Mouse (Mus musculus): ENCODE data around the gene Ifna1.
"Not testable (repeated sequence)": the region's sequence is repeated elsewhere in the genome, so short reads cannot be mapped to it uniquely, and the experiment has no call there.

DNA sequence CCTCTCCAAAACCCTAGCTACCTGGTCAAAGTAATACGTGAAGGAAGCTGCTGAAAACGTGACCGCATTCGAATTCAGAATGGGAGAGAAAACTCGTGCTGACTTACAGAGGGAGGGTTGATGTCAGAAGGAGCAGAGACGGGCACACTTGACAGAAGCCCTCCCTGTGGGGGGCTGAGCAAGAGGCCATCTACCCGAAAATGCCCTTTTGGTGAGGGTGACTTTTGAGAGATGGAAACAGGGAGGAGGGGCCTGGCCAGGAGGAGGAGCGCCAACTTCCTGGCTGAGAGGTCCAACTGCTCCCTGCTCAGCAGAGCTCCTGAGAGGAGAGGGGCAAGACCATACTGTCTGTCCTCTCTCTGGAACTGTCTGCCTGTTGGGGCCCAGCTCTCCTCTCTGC lies 44.7 kb upstream of the Ifna1 start, which contains the start of gene Gm13288:
- not testable (repeated sequence) for TF ChIP-seq ZMIZ1 (IDR thresholded peaks at IDR 0.05; ENCODE audit: low read depth, low read length); POLR2A (IDR thresholded peaks at IDR 0.05; ENCODE audit: low read depth, low read length); CTCF (conservative IDR thresholded peaks at IDR 0.05 in 1 of 2, IDR thresholded peaks at IDR 0.05 in 1 of 2; ENCODE audit: low read depth in 2 of 2, low read length in 2 of 2); ZNF384 (IDR thresholded peaks at IDR 0.05; ENCODE audit: low read depth, low read length); E2F4 (IDR thresholded peaks at IDR 0.05; ENCODE audit: insufficient replicate concordance, low read depth, low read length); EP300 (IDR thresholded peaks at IDR 0.05; ENCODE audit: low read length); POLR2AphosphoS2 (IDR thresholded peaks at IDR 0.05; ENCODE audit: low read depth, low read length); CHD1 (IDR thresholded peaks at IDR 0.05; ENCODE audit: low read depth, low read length); IRF4 (IDR thresholded peaks at IDR 0.05; ENCODE audit: low read depth, low read length); MAX (IDR thresholded peaks at IDR 0.05; ENCODE audit: low read length); NRF1 (IDR thresholded peaks at IDR 0.05; ENCODE audit: low read depth, low read length); MAFK (IDR thresholded peaks at IDR 0.05; ENCODE audit: insufficient replicate concordance, low read length); ELF1 (IDR thresholded peaks at IDR 0.05; ENCODE audit: low read depth, low read length)

All from CH12.LX (cell line).